Mouse (Mus musculus): ENCODE measurements around the gene Nudt16l1. TPM values are rescaled to one million over a fixed set of nuclear protein-coding genes. Genes with fewer than 3 reads are reported as not detected.
A peak's percentile ranks its signal among the peaks of the same experiment; 100 is the strongest.

Gene Nudt16l1
- polyA plus RNA-seq, 1 experiment from 2014 or later: 136 TPM

- no peak overlapping the region for H3K4me3 ChIP-seq
- H3K27me3 ChIP-seq (ENCODE audit: low read depth, poor library complexity, severe bottlenecking): no peaks in the 10 kb centered on the region
- H3K4me1 ChIP-seq: peaks cover 15% of the 10 kb centered on the region
- 95% methylated on average over 3 of the region's 3 CpGs for WGBS
- peaks cover 86% of the 10 kb centered on the region for H3K36me3 ChIP-seq
- H3K9me3 ChIP-seq (replicated peaks): no peaks in the 10 kb centered on the region
- no peak for DNase-seq (ENCODE audit: low spot score)
- H3K27ac ChIP-seq (replicated peaks): no peak overlapping the region
These were observed 4.9 kb downstream of the Nudt16l1 start for GRCm38 (mm10) chr16:4943431-4943830.

GRCm38 (mm10) chr16:4945415-4945814 is 6.9 kb downstream of the Nudt16l1 start:
- Histone ChIP-seq H3K36me3 (peaks cover 92% of the 10 kb centered on the region), H3K27ac (replicated peaks) (no peak overlapping the region)
- 79% methylated on average over 4 of the region's 4 CpGs for WGBS

GRCm38 (mm10) chr16:4946155-4946554 is 7.6 kb downstream of the Nudt16l1 start:
- Histone ChIP-seq H3K36me3 (peaks cover 92% of the 10 kb centered on the region), H3K4me3 (no peak overlapping the region), H3K9me3 (replicated peaks) (no peaks in the 10 kb centered on the region), H3K4me1 (no peaks in the 10 kb centered on the region), H3K27ac (replicated peaks) (no peak overlapping the region), H3K27me3 (ENCODE audit: low read depth, poor library complexity, severe bottlenecking) (no peaks in the 10 kb centered on the region)
- no peak for DNase-seq (ENCODE audit: low spot score)
- 90% methylated on average over 3 of the region's 3 CpGs for WGBS

More at GRCm38 (mm10) chr16:4945415-4945814, 6.9 kb downstream of the Nudt16l1 start:
- H3K4me3 ChIP-seq: no peak overlapping the region
- no peaks in the 10 kb centered on the region for H3K27me3 ChIP-seq (ENCODE audit: low read depth, poor library complexity, severe bottlenecking)
- no peaks in the 10 kb centered on the region for H3K4me1 ChIP-seq
- DNase-seq (ENCODE audit: low spot score): no peak
- no peaks in the 10 kb centered on the region for H3K9me3 ChIP-seq (replicated peaks)

- Histone ChIP-seq H3K27ac (replicated peaks) (no peak overlapping the region), H3K27me3 (ENCODE audit: low read depth, poor library complexity, severe bottlenecking) (no peaks in the 10 kb centered on the region), H3K9me3 (replicated peaks) (no peaks in the 10 kb centered on the region), H3K4me3 (no peak overlapping the region), H3K36me3 (peaks cover 92% of the 10 kb centered on the region), H3K4me1 (no peaks in the 10 kb centered on the region)
- no peak for DNase-seq (ENCODE audit: low spot score)
- 90% methylated on average over 4 of the region's 4 CpGs for WGBS
These were observed 8.8 kb downstream of the Nudt16l1 start for GRCm38 (mm10) chr16:4947378-4947777.

- H3K9me3 ChIP-seq (replicated peaks): no peaks in the 10 kb centered on the region
- no peak overlapping the region for H3K27ac ChIP-seq (replicated peaks)
- H3K4me3 ChIP-seq: no peak overlapping the region
- no peak for DNase-seq (ENCODE audit: low spot score)
- H3K4me1 ChIP-seq: no peaks in the 10 kb centered on the region
- peaks cover 90% of the 10 kb centered on the region for H3K36me3 ChIP-seq
- WGBS: 93% methylated on average over 3 of the region's 3 CpGs
- no peaks in the 10 kb centered on the region for H3K27me3 ChIP-seq (ENCODE audit: low read depth, poor library complexity, severe bottlenecking)
These were observed 18.0 kb downstream of the Nudt16l1 start for GRCm38 (mm10) chr16:4956609-4957008.

- H3K36me3 ChIP-seq: peaks cover 81% of the 10 kb centered on the region
- peaks cover 3% of the 10 kb centered on the region; the same call in 1 of the 2 replicates for H3K4me1 ChIP-seq
- no peak overlapping the region for H3K27ac ChIP-seq (replicated peaks)
- WGBS: 93% methylated on average over 3 of the region's 3 CpGs
- no peaks in the 10 kb centered on the region for H3K9me3 ChIP-seq (replicated peaks)
- no peak for DNase-seq (ENCODE audit: low spot score)
- H3K27me3 ChIP-seq (ENCODE audit: low read depth, poor library complexity, severe bottlenecking): no peaks in the 10 kb centered on the region
- no peak overlapping the region for H3K4me3 ChIP-seq
These were observed 18.9 kb downstream of the Nudt16l1 start for GRCm38 (mm10) chr16:4957446-4957845.

- no peak overlapping the region for H3K27ac ChIP-seq (replicated peaks)
- H3K27me3 ChIP-seq (ENCODE audit: low read depth, poor library complexity, severe bottlenecking): no peaks in the 10 kb centered on the region
- WGBS: 90% methylated on average over 8 of the region's 8 CpGs
- H3K9me3 ChIP-seq (replicated peaks): no peaks in the 10 kb centered on the region
- no peak overlapping the region for H3K4me3 ChIP-seq
- H3K4me1 ChIP-seq: peaks cover 21% of the 10 kb centered on the region
- DNase-seq (ENCODE audit: low spot score): no peak
- H3K36me3 ChIP-seq: peaks cover 53% of the 10 kb centered on the region
These were observed 21.7 kb downstream of the Nudt16l1 start for GRCm38 (mm10) chr16:4960260-4960659.

GRCm38 (mm10) chr16:4963346-4963745 is 24.8 kb downstream of the Nudt16l1 start:
- H3K36me3 ChIP-seq: peaks cover 22% of the 10 kb centered on the region
- peak overlapping the region; percentile 90; the same call in 1 of the 2 replicates for H3K27ac ChIP-seq (replicated peaks)
- 37% methylated on average over 9 of the region's 9 CpGs for WGBS
- peak overlapping the region; percentile 98 for H3K4me3 ChIP-seq
- H3K4me1 ChIP-seq: peaks cover 24% of the 10 kb centered on the region
- no peak for DNase-seq (ENCODE audit: low spot score)
- no peaks in the 10 kb centered on the region for H3K27me3 ChIP-seq (ENCODE audit: low read depth, poor library complexity, severe bottlenecking)
- no peaks in the 10 kb centered on the region for H3K9me3 ChIP-seq (replicated peaks)

GRCm38 (mm10) chr16:4963797-4964709 is 25.5 kb downstream of the Nudt16l1 start, which contains the start of gene Anks3:
Gene Anks3, minus strand, starts transcription at chr16:4964205.
- H3K4me3 ChIP-seq: peak within 1 kb of the TSS; percentile 98
- H3K27me3 ChIP-seq (ENCODE audit: low read depth, poor library complexity, severe bottlenecking): no peaks in the 10 kb centered on the region
- peak; percentile 96 for DNase-seq (ENCODE audit: low spot score)
- WGBS: under 1% methylated on average over 76 of the region's 76 CpGs
- peaks cover 24% of the 10 kb centered on the region for H3K4me1 ChIP-seq
- H3K27ac ChIP-seq (replicated peaks): peak within 1 kb of the TSS; percentile 90
- H3K36me3 ChIP-seq: peaks cover 20% of the 10 kb centered on the region
- H3K9me3 ChIP-seq (replicated peaks): no peaks in the 10 kb centered on the region

GRCm38 (mm10) chr16:4964731-4965391 is 26.3 kb downstream of the Nudt16l1 start:
- no peaks in the 10 kb centered on the region for H3K27me3 ChIP-seq (ENCODE audit: low read depth, poor library complexity, severe bottlenecking)
- peaks cover 24% of the 10 kb centered on the region for H3K4me1 ChIP-seq
- peak overlapping the region; percentile 90 for H3K27ac ChIP-seq (replicated peaks)
- peak overlapping the region; percentile 98 for H3K4me3 ChIP-seq
- WGBS: 23% methylated on average over 13 of the region's 13 CpGs
- peaks cover 17% of the 10 kb centered on the region for H3K36me3 ChIP-seq
- H3K9me3 ChIP-seq (replicated peaks): no peaks in the 10 kb centered on the region
- no peak for DNase-seq (ENCODE audit: low spot score)

GRCm38 (mm10) chr16:4965392-4966129 is 27.0 kb downstream of the Nudt16l1 start:
- Histone ChIP-seq H3K4me3 (peak overlapping the region; percentile 98), H3K4me1 (peaks cover 24% of the 10 kb centered on the region), H3K36me3 (peaks cover 10% of the 10 kb centered on the region; the same call in 1 of the 2 replicates), H3K27me3 (ENCODE audit: low read depth, poor library complexity, severe bottlenecking) (no peaks in the 10 kb centered on the region), H3K9me3 (replicated peaks) (no peaks in the 10 kb centered on the region), H3K27ac (replicated peaks) (no peak overlapping the region)
- DNase-seq (ENCODE audit: low spot score): no peak
- 91% methylated on average over 8 of the region's 8 CpGs for WGBS

GRCm38 (mm10) chr16:4968426-4968825 is 29.9 kb downstream of the Nudt16l1 start:
- H3K4me3 ChIP-seq: no peak overlapping the region
- WGBS: 79% methylated on average over 3 of the region's 3 CpGs
- H3K27ac ChIP-seq (replicated peaks): no peak overlapping the region
- H3K4me1 ChIP-seq: peaks cover 12% of the 10 kb centered on the region
- H3K36me3 ChIP-seq: peaks cover 9% of the 10 kb centered on the region
- DNase-seq (ENCODE audit: low spot score): no peak
- no peaks in the 10 kb centered on the region for H3K9me3 ChIP-seq (replicated peaks)
- no peaks in the 10 kb centered on the region for H3K27me3 ChIP-seq (ENCODE audit: low read depth, poor library complexity, severe bottlenecking)

Data from midbrain, embryonic 10.5 days (tissue).